Mouse (Mus musculus): Measurements from ENCODE around the gene Gm28048.

Gm28048 gene

DNA sequence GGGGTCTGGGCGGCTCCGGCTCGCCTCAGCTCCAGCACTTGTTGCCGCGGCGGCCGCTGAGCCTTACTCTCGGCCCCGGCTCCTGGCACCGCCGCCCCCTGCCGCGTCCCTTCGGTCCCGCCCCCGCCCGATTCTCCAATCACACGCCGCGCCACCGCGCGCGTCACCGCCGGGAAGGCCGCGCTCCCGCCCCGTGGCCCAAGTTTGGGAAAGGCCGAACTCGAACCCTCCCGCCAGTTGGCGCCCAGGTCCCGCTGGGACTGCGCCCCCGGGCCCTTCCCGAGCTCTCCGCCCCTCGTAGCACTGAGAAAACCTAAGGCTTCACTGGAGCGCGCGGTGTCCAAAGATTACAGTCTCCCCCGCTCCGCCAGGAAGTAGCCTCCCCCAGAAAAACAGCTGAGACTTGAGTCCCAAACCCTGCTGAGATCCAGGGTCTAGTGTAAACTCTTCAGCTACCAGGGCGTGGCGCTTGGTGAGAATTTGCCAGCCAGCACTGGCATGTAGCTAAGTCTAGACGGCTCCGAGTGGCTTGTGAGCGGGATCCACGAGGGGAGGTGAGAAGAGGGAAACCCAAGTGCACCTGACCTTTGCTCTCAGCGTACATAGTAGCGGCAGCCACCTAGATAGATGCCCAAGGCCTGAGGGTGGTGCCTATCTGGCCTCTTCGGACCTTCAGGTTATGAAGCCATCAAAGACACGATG, 122.1 kb downstream of the Gm28048 start:
- peak; percentile 71 to 82 for DNase-seq (ENCODE audit: low spot score in 2 of 2)

DNA sequence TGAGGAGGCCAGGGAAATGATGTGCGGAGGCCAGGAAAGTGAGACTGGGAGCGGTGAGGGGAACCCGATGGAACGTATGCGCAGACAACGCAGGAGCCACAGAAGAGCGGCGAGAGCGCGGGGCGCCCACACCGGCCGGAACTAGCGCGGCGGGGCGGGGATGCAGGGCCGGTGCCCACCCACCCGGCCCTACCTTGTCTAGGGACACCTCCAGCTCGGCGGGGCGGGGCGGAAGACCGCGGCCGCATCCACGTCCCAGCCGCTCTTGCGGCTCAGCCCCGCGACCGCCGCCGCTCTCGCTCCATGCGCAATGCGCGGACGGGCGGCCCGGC, 122.6 kb downstream of the Gm28048 start:
- DNase-seq (ENCODE audit: low spot score in 2 of 2) = no peak

DNA sequence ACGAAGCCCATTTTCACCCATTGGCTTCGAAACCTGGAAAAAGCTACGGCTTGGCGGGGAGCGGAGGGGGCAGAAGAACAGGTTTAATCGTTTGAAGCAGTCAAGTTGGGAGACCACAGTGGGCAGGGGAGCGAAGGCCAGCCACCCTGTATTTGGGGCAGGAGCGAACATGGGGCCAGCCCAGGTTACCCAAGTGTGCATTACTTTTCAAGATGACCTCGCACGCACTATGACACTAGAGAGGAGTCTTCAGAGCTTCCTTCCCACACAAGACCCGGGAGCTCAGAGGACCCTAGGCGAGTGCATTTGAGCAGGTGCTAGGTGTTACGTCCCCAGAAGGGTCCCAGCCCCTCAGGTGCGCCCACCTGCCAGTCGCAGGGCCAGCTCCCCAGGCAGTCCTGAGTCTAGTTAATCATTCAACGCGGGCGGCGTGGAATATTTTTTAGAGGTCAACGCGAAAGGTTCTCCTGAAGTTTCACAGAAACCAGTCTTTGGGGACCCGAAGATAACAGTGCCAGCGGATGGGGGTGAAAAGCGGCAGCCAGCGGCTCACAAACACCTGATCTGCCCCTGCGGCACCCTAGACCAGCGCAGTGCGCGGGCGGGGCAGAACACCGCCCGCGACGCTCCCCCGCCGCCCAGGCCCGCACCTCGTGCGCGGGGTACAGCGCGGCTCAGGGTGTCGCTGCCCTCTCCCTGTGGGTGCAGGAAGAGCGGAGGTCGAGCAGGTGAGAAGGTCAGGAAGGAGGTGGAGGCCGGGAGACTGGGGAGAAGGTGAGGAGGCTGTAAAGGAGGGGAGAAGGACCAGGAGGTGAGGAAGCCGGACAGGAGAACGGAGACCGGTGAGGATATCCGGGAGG, 123.2 kb downstream of the Gm28048 start:
- peak; percentile 15 to 38 for DNase-seq (ENCODE audit: low spot score in 2 of 2)

DNA sequence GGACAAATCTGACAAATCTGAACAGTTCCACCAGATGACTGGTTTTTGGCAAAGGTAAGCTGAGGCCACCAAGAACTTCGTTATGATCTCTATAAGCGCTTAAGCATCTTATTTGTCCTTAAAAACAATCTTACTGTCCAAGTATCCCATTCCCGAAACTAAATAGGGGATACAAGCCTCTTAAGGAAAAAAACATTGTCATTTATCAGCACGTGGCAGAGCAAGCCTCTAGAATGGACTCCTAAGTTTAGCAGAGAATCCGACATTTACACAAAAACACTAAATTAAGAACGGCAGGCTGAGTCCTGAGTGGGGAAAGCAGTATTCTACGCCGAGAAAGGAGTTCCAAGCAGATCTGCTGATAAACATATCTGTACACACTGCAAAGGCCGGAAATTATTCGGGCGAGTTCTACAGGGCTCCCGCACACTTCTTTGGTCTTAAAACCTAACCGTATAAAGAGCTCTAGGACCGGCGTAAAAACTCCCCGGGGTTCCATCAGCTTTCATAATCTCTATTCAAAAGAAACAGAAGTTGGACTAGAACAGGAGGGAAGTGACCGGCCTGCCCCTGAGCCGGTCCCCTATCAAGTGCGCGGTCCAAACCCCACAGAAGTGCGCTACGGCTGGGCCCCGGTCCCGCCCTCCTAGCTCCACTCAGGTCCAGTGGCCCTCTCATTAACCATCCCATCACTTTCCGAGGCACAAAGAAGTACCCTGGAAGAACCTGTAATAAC, 124.0 kb downstream of the Gm28048 start:
- no peak for DNase-seq (ENCODE audit: low spot score in 2 of 2)

DNA sequence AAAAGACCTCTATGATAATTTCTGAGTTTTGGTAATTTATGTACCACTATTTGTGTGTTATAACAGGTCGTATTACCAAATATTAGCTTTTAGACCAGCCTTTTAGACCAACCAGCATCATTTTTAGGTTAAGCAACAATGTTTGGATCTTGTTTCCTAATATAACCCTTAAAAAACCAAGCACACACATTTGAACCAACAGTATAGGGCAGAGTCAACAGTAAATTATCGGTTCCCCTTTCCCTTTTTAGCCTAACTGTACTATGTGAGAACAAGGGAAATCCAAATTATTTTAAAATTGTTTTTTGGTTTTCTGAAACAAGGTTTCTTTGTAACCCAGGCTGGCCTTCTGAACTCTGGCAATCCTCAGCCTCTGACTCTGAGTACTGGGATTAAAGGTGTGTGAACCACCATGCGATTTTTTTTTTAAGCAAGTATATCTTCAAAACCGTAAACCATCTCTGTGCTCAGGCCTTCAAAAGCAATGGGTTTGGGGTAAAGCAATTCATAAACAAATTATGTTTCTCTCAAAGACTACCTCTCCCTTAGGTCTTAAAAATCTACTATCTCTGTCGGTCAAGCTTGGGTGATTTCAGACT, 124.7 kb downstream of the Gm28048 start:
- DNase-seq (ENCODE audit: low spot score in 2 of 2) = no peak

DNA sequence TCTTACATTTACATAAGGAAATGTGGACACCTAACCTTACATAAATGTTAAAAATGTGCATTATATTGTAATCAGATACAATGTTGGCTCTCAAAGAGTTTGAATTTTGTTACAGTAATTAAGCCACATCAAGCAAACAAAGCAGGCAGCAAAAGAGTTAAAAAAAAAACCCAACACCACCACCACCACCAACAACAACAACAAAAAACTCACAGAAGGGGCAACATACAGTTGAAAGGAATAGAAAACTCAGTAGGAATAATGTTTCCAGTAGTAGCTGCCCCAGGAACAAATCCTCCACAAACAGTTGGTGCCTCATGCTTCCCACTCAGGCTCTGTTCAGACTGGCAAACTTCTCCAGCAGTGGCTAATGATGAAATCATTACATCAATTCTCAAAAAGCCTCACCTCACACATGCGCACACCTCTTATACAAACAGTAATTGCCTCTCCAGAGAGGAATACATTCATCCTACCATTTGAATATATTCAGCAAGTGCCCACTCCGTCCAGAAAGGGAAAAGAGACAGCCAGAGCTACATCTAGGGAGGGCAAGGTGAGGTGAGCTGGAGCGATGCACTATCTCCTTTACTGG, 125.4 kb downstream of the Gm28048 start:
- DNase-seq (ENCODE audit: low spot score in 2 of 2) = no peak

DNA sequence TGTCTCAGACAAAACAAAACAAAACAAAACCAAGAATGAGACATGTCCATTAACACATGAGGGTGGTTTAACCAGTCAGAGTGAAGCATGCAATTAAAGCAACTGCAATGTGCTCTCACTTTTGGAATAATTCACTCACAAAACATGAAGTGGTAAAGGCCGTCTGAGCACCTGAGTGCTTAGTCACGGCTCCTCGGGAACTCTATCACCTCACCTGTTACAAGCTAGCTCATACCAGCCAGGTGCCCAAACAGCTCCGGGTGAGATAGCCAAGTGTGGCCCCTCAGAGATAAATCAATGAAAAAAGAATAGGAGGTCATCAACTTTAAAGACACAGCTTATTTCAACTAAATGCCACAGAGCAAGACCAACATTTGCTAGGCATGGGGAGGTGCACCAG, 127.3 kb downstream of the Gm28048 start:
- no peak for DNase-seq (ENCODE audit: low spot score in 2 of 2)

DNA sequence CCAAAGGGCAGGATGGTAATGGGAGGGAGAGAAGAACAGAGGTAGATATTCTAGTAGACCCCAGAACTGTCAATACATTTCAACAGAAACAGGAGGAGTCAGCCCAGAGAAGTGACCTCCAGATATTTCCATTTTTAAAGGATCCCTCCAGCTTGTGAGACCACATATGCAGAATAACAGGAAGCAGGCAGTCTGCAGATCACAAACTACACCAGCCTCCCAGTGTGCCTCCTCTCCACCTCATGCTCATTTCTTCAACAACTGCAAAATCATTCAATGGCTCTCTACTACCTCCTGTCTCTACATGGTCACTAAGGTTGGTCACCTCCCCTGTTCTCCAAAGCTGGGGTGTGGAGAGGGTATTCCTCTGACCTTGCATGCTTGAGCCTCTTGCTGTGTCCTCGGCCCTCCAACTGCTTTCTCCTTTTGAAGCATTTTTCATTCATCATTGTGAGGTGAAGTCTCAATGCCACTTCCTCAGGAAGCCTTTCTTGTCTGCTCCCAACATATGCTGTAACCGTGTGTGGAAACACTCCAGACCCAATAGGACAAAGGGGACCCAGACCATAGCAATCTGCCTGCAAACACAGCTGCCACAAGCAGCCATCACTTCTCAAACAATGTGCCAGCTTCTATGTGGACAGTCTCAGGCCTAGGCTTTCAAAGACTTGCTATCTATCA, 128.3 kb downstream of the Gm28048 start:
- DNase-seq (ENCODE audit: low spot score in 2 of 2) = no peak

DNA sequence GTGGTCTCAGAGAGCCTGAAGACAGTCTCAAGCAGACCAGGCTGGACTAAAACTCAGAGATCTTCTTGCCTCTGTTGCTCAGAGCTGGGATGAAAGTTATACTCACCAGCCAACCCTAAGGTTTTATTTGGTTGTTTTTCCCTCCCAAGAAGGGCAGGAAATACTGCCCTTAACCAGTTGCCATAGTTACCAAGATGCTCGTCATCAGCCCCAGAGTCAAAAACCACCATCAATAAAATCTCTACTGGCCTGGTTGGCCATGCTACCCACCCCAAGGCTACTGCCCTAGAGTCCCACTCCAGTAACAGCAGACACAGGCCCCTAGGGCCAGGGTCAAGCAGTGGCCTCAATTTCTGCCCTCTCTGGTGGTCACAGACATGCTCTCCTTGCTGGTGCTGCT, 129.4 kb downstream of the Gm28048 start:
- no peak for DNase-seq (ENCODE audit: low spot score in 2 of 2)

DNA sequence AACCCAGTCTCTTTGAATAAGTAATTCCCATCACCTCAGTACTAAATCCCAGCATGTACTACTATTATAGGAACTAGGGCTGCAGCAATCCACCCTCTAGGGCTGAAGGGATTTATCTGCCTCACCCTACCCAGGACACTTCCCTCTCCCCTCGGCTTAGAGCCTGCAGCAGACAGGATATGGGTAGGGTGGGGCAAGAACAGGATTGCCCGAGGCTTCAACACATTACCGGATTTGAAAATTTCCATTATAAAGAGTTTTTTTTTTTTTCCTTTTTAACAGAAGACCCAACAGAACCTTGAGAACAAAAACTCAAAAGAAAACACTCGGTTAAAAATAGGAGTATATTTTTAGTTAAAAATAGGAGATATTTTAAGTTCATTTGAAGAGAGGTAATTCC, 130.5 kb downstream of the Gm28048 start:
- no peak for DNase-seq (ENCODE audit: low spot score in 2 of 2)

DNA sequence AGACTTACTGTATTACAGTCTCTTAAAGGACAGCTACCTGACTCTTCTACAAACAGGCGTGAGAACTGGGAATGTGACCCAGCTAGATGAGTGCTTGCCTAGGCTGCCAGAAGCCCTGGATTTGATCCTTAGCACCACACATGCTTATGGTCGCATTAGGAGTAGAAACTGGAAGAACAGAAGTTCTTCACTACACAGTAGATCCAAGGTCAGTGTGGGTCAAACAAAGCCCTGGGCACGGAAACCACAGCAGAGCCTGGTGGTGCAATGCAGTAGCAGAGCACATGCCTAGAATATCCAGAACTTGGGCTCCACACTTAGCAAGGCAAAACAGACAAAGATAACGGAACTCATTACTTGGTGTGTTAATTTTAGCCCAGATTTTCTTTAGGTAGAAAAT, 131.8 kb downstream of the Gm28048 start:
- no peak for DNase-seq (ENCODE audit: low spot score in 2 of 2)

DNA sequence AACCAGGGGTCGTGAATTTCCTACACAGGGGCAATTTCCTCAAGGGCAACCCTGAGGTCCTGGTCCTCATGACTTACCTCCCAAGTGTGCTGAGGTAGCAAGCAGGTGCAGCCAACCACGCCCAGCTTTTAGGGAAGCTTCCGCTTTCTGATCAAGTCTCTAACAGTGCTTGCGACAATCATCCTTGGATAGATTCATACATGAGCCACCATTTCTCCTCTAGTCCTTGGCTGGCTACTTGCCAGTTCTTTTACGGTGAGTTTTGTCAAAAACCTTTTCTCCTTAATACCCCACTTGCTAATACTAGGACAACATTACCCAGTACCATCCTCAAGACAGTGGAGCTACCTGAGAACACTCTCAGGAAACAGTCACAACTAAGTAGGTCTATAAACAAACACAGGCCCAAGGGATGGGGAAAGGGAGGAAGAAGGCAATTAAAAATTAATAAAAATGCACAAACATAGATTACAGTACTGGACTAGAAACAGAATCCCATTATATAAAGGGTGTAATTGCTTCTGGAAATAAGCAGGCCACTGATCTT, 133.2 kb downstream of the Gm28048 start:
- DNase-seq (ENCODE audit: low spot score in 2 of 2) = no peak

DNA sequence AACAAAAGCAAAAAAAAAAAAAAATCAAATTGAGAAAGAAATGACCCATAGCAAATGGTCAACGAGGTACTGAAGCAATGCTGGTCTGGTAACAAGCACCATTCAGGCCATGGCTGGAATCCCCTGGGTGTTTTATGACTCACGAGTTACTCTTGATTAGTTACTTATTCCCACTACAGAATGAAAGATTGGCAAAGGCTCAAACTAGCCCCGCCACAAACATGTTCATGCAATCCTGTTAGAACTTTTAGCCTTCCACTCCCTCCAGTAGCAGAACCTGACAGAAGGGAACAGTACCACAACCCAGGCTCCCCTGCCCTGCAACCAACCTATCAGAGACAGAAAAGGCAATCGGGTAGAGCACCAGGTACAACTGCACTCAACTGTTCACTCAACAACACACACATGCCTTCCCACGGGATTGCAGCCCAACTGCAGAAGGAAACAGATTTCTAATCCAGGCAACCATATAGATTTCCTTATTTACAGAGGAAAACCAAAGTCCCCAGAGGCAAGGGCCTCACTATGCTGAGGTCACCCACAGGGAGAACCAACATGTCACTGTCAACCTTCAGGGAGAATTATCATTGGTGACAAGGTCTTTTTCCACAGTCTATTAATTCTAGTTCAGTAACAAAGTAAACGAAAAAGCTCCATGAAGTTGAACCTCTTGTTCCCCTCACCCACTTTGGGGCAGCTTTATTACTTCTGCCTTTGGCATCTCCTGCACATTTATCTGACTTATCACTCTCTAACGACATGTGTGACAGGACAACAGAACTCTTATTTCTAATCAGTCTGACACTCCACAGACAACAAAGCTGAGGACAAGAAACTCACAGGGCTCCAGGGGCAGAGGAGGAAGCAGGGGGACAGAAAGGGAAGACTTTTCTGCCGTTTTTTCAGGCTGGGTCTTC, 133.9 kb downstream of the Gm28048 start:
- DNase-seq (ENCODE audit: low spot score in 2 of 2) = no peak

DNA sequence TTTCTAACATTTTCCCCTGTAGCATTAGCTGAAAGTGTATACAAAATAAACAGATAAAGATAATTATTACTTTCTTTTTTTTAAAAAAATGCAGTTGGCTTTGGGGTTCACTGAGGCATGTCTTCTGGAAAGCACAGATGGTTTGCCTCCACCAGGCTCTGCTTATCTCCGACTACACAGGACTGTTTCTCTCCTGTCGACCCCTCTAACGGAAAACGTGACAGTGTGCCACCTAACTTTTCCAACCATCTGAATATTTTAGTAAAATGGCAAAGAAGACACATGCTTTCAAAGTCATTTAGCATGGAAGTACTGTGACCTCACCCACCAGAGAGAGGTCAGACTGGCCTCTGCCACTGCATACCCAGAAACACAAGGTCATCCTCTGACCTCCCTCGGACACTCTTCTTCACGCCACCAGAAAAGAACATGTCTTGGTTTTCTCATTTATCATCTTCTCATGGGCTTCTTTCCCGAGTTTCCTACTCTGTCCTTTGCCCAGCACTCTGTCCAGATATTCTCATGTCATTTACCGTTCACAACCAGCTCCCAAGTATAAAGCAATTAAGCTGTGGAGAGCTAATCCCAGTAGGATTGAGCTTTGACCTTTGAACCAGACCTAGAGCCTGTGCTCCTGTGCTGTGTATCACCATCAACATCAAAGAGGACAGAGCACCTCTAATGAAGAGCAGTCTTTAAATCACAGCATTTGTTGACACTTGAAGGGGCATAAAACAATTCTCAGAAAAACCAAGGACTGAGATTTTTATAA, 134.7 kb downstream of the Gm28048 start:
- DNase-seq (ENCODE audit: low spot score in 2 of 2) = no peak

DNA sequence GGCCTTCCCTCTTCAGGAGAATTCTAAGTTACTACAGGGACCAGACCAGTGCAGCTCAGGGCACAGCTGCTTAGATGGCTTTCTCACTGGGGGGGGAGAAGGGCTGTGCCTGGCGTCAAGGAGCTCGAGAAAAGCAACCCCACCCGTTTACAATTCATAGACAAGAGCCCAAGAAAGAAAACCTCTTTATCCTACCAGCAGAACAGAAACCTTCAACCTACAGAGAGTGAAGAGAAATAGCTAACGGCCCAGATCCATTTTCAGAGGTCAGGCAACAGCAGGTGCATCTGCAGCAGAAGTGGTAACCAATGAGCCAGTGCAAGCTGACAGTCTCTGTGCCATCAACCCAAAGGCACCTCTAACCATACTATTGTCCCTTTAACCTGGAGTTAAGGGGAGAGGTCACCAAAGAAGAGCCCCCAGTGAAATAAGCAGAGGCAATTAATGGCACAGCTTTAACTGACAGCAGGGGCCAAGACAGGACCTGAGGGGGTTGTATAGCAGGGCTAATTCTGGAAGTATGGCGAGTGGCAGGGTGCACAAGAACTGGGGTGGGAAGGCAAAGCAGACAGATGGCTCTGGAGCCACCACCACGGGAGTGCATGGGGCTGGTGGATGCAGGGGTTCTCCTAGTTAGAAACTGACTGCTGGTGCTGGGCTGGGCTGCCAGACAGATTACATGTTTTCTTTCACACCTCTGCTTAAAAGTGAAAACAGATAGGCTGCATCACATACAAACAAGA, 135.6 kb downstream of the Gm28048 start:
- DNase-seq (ENCODE audit: low spot score in 2 of 2) = no peak

DNA sequence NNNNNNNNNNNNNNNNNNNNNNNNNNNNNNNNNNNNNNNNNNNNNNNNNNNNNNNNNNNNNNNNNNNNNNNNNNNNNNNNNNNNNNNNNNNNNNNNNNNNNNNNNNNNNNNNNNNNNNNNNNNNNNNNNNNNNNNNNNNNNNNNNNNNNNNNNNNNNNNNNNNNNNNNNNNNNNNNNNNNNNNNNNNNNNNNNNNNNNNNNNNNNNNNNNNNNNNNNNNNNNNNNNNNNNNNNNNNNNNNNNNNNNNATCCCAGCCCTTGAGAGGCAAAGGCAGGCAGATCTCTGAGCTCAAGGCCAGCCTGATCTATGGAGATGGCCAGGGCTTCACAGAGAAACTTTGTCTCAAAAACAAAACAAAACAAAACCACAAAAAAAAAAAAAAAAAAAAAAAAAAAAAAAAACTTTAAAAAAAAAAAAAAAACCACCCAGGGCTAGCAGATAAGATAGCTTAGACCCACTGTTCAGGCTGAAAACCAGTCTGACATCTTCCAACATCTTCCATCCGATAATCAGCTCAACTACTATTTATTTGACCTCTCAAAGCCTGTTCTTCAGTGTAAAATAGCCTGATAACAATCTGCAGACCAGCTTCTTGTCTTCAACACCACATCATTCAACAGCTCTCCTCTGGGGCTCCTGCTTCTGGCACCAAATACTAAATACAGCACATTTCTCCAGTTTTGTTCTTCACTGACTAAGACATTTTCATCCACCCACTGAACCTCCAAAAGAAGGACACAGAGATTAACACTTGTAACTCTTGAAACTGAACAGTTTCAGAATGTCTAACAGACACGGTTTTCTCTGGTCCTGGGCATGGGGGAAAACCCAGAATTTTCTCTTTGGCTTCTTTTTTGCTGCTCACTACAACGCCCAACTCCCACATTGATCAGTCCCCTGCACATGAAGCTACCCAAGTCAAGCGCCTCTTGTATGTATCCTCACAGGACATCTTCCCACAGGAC, 136.9 kb downstream of the Gm28048 start:
- no peak for DNase-seq (ENCODE audit: low spot score in 2 of 2)

DNA sequence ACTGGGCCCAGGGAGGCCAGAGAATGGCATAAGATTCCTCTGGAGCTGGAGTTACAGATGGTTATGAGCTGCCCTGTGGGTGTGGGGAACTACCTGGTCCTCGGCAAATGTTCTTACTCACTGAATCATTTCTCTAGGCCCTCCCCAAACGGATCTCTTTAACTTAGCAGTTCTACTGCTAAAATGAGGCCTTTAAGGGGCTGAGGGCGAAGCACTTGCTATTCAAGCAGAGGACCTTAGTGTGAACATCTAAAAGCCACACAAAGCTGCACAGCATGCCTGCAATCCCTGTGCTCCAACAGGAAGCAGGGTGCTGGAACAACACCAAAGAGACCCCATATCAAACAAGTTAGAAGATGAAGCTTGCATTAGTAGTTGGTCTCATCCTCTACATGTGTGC, 142.4 kb downstream of the Gm28048 start:
- DNase-seq (ENCODE audit: low spot score in 2 of 2) = no peak

Data from spleen, postnatal 14 days (tissue).